Mouse (Mus musculus): ENCODE measurements around the gene Hoxa7. TPM values are rescaled to one million over a fixed set of nuclear protein-coding genes. Genes with fewer than 3 reads are reported as not detected.
A peak's percentile ranks its signal among the peaks of the same experiment; 100 is the strongest.

Gene Hoxa7
- polyA plus RNA-seq, 1 experiment from 2014 or later, result not detected

GRCm38 (mm10) chr6:52225612-52226568, 4.2 kb upstream of the Hoxa7 start:
- Histone ChIP-seq H3K36me3 (replicated peaks) (no peaks in the 10 kb centered on the region), H3K9me3 (no peaks in the 10 kb centered on the region), H3K4me3 (no peak overlapping the region), H3K27ac (no peak overlapping the region), H3K27me3 (replicated peaks) (peaks cover 97% of the 10 kb centered on the region), H3K4me2 (no peak overlapping the region), H3K9ac (no peak overlapping the region), H3K4me1 (peaks cover 6% of the 10 kb centered on the region; the same call in 1 of the 2 replicates)
- no peak for ATAC-seq (replicated peaks)
- WGBS, result 3% methylated on average over 67 of the region's 69 CpGs

- peaks cover 6% of the 10 kb centered on the region; the same call in 1 of the 2 replicates for H3K4me1 ChIP-seq
- no peak overlapping the region for H3K9ac ChIP-seq
- H3K27me3 ChIP-seq (replicated peaks), result peaks cover 97% of the 10 kb centered on the region
- H3K36me3 ChIP-seq (replicated peaks), result no peaks in the 10 kb centered on the region
- H3K4me3 ChIP-seq, result no peak overlapping the region
- no peak for ATAC-seq (replicated peaks)
- H3K27ac ChIP-seq, result no peak overlapping the region
- H3K4me2 ChIP-seq, result no peak overlapping the region
- WGBS, result under 1% methylated on average over 36 of the region's 36 CpGs
- no peaks in the 10 kb centered on the region for H3K9me3 ChIP-seq
These were observed 3.4 kb upstream of the Hoxa7 start for GRCm38 (mm10) chr6:52224895-52225611.

- Histone ChIP-seq H3K27me3 (replicated peaks) (peaks cover 97% of the 10 kb centered on the region), H3K27ac (no peak overlapping the region), H3K9ac (no peak overlapping the region), H3K9me3 (no peaks in the 10 kb centered on the region), H3K4me1 (peaks cover 6% of the 10 kb centered on the region; the same call in 1 of the 2 replicates), H3K4me3 (no peak overlapping the region), H3K4me2 (no peak overlapping the region), H3K36me3 (replicated peaks) (no peaks in the 10 kb centered on the region)
- ATAC-seq (replicated peaks), result no peak
- 2% methylated on average over 24 of the region's 24 CpGs for WGBS
These were observed 2.5 kb upstream of the Hoxa7 start for GRCm38 (mm10) chr6:52223939-52224760.

- Histone ChIP-seq H3K27me3 (replicated peaks) (peaks cover 98% of the 10 kb centered on the region), H3K4me3 (no peak overlapping the region), H3K27ac (no peak overlapping the region), H3K9ac (no peak overlapping the region), H3K4me2 (no peak overlapping the region), H3K9me3 (no peaks in the 10 kb centered on the region), H3K36me3 (replicated peaks) (no peaks in the 10 kb centered on the region), H3K4me1 (peaks cover 6% of the 10 kb centered on the region; the same call in 1 of the 2 replicates)
- no peak for ATAC-seq (replicated peaks)
- 10% methylated on average over 13 of the region's 13 CpGs for WGBS
These were observed 1.1 kb upstream of the Hoxa7 start for GRCm38 (mm10) chr6:52222729-52223128.

GRCm38 (mm10) chr6:52221993-52222685, 485 bp upstream of the Hoxa7 start:
- peak; percentile 59 for ATAC-seq (replicated peaks)
- 6% methylated on average over 21 of the region's 21 CpGs for WGBS
- Histone ChIP-seq H3K9me3 (no peaks in the 10 kb centered on the region), H3K27ac (no peak overlapping the region), H3K27me3 (replicated peaks) (peaks cover 98% of the 10 kb centered on the region), H3K9ac (no peak overlapping the region), H3K4me1 (peaks cover 12% of the 10 kb centered on the region), H3K36me3 (replicated peaks) (no peaks in the 10 kb centered on the region), H3K4me3 (peak overlapping the region; percentile 48; the same call in 1 of the 2 replicates), H3K4me2 (no peak overlapping the region; the same call in 1 of the 2 replicates)

- ATAC-seq (replicated peaks), result no peak
- H3K9ac ChIP-seq, result no peak overlapping the region
- peak overlapping the region; percentile 88 for H3K4me2 ChIP-seq
- H3K4me3 ChIP-seq, result peak overlapping the region; percentile 48; the same call in 1 of the 2 replicates
- 7% methylated on average over 12 of the region's 12 CpGs for WGBS
- H3K9me3 ChIP-seq, result no peaks in the 10 kb centered on the region
- H3K27ac ChIP-seq, result no peak overlapping the region
- H3K36me3 ChIP-seq (replicated peaks), result no peaks in the 10 kb centered on the region
- H3K27me3 ChIP-seq (replicated peaks), result peaks cover 98% of the 10 kb centered on the region
- H3K4me1 ChIP-seq, result peaks cover 17% of the 10 kb centered on the region
These were observed 766 bp downstream of the Hoxa7 start for GRCm38 (mm10) chr6:52220865-52221310.

GRCm38 (mm10) chr6:52220003-52220864, 1.4 kb downstream of the Hoxa7 start:
- Histone ChIP-seq H3K27ac (no peak overlapping the region), H3K4me1 (peaks cover 17% of the 10 kb centered on the region), H3K4me2 (no peak overlapping the region), H3K9ac (no peak overlapping the region), H3K36me3 (replicated peaks) (no peaks in the 10 kb centered on the region), H3K9me3 (no peaks in the 10 kb centered on the region), H3K27me3 (replicated peaks) (peaks cover 98% of the 10 kb centered on the region), H3K4me3 (no peak overlapping the region)
- no peak for ATAC-seq (replicated peaks)
- 10% methylated on average over 32 of the region's 32 CpGs for WGBS

GRCm38 (mm10) chr6:52219234-52219942, 2.3 kb downstream of the Hoxa7 start:
- Histone ChIP-seq H3K36me3 (replicated peaks) (no peaks in the 10 kb centered on the region), H3K9ac (no peak overlapping the region), H3K27ac (no peak overlapping the region), H3K27me3 (replicated peaks) (peaks cover 98% of the 10 kb centered on the region), H3K4me3 (no peak overlapping the region), H3K4me1 (peaks cover 17% of the 10 kb centered on the region), H3K9me3 (no peaks in the 10 kb centered on the region), H3K4me2 (no peak overlapping the region)
- 20% methylated on average over 9 of the region's 9 CpGs for whole genome bisulfite sequencing
- no peak for ATAC-seq (replicated peaks)

GRCm38 (mm10) chr6:52218643-52219215, 2.9 kb downstream of the Hoxa7 start:
- Histone ChIP-seq H3K36me3 (replicated peaks) (no peaks in the 10 kb centered on the region), H3K9me3 (no peaks in the 10 kb centered on the region), H3K4me2 (no peak overlapping the region), H3K4me3 (no peak overlapping the region), H3K4me1 (peaks cover 17% of the 10 kb centered on the region), H3K9ac (no peak overlapping the region), H3K27me3 (replicated peaks) (peaks cover 98% of the 10 kb centered on the region), H3K27ac (no peak overlapping the region)
- ATAC-seq (replicated peaks), result no peak
- WGBS, result 7% methylated on average over 14 of the region's 14 CpGs
